Mouse (Mus musculus): ENCODE measurements around the gene Rab1a. TPM values are rescaled to one million over a fixed set of nuclear protein-coding genes. Genes with fewer than 3 reads are reported as not detected.

Rab1a gene
- 49.7 and 60.7 TPM in 2 replicates for polyA plus RNA-seq (2012; rRNA removed)

DNA sequence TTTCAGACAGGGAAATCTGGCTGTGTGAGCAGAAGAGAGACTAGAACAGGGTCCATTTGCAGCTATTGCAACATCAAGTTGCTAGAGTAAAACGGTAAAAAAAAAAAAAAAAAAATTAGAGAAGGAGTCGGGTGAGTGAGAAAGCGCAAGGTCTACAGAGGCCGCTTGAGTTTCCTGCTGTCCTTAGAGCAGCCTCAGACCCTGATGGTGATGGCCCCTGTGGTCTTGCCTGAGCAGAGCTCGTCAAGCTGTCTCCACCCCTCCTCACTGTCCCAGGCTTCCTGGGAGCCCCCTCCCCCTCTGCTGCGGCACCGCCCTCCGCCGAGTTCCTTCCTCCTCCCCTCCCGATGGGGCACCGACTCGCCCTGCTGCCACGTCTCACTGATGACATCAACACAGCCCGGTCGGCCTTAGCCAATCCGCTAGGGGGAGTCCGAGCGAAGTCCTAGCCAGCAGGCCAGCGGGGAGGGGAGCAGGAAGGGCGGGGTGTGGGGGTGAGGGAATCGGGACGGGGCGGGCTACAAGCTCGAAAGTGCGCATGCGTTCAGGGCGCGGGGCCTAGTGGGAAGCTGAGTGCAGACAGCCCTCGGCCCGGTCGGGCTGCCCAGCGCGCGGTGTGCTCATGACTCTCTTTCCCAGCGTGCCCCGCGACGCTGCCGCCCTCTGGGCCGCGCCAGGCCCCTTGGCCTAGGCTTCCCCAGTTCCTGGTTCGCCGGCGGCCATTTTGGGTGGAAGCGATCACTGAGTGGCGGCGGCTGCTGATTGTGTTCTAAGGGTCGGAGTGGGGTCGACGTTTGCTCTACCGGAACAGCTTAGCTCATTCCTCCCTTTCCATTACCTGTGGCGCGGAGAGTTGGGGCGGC lies at the start of gene Rab1a:
TSS of gene Rab1a (plus strand) at position 720 of the 863 bp plus-strand sequence.

DNA sequence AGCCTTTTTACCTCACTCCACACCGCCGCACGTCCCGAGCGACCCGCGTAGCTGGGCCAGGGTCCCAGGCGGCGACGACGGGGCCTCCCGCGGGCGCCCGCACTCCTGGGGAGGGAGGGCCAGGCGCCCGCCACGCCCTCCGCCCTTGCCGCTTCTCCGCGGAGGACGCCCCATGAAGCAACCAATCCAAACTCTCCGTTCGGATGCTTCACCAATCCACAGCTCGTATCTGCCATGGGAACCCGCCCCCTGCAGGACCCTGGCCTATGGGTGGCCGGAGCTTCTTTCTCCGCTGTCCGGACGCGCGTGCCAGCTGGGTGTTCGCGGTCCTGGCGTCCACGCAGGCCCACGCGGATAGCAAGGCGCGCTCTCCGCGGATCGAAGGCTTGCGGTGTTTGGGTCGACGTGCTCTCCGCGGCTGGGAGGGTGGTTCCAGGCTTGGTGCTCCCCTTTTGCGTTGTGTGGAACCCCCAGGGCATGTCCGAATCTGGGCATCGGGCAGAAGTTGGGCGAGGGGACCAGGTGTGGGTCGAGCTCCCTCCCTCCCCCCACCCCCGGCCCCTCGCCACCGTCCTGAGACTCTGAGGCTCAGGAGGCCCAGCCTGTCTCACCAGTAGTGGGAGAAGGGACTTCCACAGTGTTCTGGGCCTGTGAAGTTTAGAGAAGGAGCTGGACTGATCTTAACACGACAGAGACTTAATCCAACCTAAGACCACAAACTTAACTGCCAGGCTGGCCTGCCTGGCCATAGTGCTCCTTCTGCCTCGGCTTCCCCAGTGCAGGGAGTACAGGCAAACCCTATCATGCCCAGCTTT lies 48.3 kb downstream of the Rab1a start, which contains the start of gene Cep68:
TSS of gene Cep68 (minus strand) at position 134 of the 815 bp plus-strand sequence.

Other genes with a start within 250 kb of the Rab1a start
- gene Actr2, start 88.5 kb upstream of the Rab1a start, polyA plus RNA-seq (2012; rRNA removed) = 34.1 and 42.6 TPM in 2 replicates
- gene Cep68, start 48.0 kb downstream of the Rab1a start, polyA plus RNA-seq (2012; rRNA removed) = 4.1 and 4.5 TPM in 2 replicates
- 3.6 and 4.6 TPM in 2 replicates for gene Slc1a4, start 131.3 kb downstream of the Rab1a start, polyA plus RNA-seq (2012; rRNA removed)

All from liver, embryonic 14 days (tissue).